Mouse (Mus musculus) heart, postnatal 0 days (tissue): ENCODE measurements around the gene Taf6l.

Source experiments
- CTCF ChIP-seq: IDR thresholded peaks from 2 replicates; pipeline ENCODE4 v1.5.1; 2016; ENCODE audit warnings: antibody characterized with exemption, control low read depth, low read depth
- EP300 ChIP-seq: IDR thresholded peaks from 2 replicates; pipeline ENCODE4 v1.6.1; 2016; ENCODE audit warnings: antibody characterized with exemption, low read depth

- TF ChIP-seq CTCF: no peak
- no peak for TF ChIP-seq EP300
Observed at GRCm38 (mm10) chr19:8736160-8736467, 50.1 kb downstream of the Taf6l start.
